Mouse (Mus musculus): ENCODE data around the gene Ubtd1. TPM values are rescaled to one million over a fixed set of nuclear protein-coding genes. Genes with fewer than 3 reads are reported as not detected.

Gene Ubtd1
- polyA plus RNA-seq, 1 experiment = 10.8 TPM

DNA sequence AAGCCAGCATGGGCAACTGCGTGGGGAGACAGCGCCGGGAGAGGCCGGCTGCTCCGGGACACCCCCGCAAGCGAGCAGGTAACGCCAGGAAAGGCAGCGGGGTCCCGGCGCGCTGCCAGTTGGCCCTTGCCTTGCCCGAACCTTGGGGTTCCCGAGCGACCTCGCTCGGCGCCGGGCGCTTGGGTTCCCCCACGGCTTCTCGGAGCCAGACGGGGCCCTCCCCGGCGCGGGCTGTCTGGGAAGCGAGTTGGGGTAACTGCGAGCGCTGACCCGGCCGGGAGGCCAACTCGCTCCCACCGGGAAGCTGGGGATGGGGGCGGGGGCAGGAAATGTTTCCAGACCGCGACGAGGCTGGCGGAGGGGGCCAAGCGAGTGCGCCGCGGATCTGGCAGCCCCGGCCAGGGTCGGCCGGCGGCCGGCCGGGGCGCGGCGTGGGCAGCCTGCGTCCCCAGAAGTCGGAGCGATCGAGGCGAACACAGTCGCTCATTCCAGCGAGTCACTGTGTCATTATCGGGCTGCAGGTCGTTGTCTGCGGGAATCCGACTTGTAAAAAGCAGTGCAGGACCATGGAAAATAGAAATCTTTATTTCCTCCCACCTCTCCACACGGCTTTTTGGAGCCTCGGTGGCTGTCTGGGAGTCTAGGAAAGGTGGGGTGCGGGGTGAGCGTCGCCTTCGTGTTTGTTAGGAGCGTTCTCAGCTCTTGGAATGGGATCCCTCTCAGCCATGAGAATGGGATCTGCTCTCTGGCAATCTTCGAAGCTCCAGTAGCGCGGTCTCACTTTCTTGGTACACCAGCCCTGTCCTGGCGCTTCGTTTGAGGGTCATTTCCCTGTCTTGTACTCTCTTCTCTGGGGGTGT, 598 bp downstream of the Ubtd1 start:
- peak overlapping the region; percentile 92 for H3K4me3 ChIP-seq (ENCODE audit: low read depth, low read length)
- under 1% methylated on average over 74 of the region's 74 CpGs for WGBS
- no peaks in the 10 kb centered on the region for H3K27me3 ChIP-seq (ENCODE audit: control insufficient read depth, insufficient read depth, low read length)
- peak overlapping the region; percentile 65 for H3K27ac ChIP-seq (ENCODE audit: insufficient read depth, low read depth, low read length)
- TF ChIP-seq CTCF (IDR thresholded peaks at IDR 0.05; ENCODE audit: extremely low read depth, insufficient read length, insufficient replicate concordance, low read depth, low read length) = no peak
- TF ChIP-seq POLR2A (IDR thresholded peaks at IDR 0.05; ENCODE audit: low read depth, low read length) = no peak
- no peaks in the 10 kb centered on the region for H3K4me1 ChIP-seq (ENCODE audit: control insufficient read depth, insufficient read depth, insufficient read length, low read length)
- no peaks in the 10 kb centered on the region for H3K36me3 ChIP-seq (ENCODE audit: control insufficient read depth, insufficient read depth, low read length)

DNA sequence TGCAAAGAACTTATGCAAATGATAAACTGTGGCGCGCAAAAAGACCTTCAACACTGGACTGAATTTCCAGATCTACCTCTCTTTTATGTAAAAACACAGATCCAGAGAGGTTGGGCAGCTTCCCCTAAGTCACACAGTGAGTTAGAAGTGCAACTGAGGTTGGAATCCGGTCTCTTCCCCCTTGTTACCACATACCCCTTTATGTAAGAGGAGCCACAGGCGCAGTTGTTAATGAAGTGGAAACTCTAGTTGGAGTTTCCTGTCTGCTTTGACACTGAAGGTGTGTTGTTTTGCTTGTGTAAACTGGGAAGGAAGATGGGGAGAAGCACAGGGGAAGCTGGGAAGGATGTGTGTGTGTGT, 1.2 kb downstream of the Ubtd1 start:
- no peak for TF ChIP-seq CTCF (IDR thresholded peaks at IDR 0.05; ENCODE audit: extremely low read depth, insufficient read length, insufficient replicate concordance, low read depth, low read length)
- no peak for TF ChIP-seq POLR2A (IDR thresholded peaks at IDR 0.05; ENCODE audit: low read depth, low read length)
- Histone ChIP-seq H3K27me3 (ENCODE audit: control insufficient read depth, insufficient read depth, low read length) (no peaks in the 10 kb centered on the region), H3K4me1 (ENCODE audit: control insufficient read depth, insufficient read depth, insufficient read length, low read length) (no peaks in the 10 kb centered on the region), H3K27ac (ENCODE audit: insufficient read depth, low read depth, low read length) (no peak overlapping the region), H3K36me3 (ENCODE audit: control insufficient read depth, insufficient read depth, low read length) (no peaks in the 10 kb centered on the region), H3K4me3 (ENCODE audit: low read depth, low read length) (peak overlapping the region; percentile 92)
- WGBS = 32% methylated on average over 4 of the region's 4 CpGs

DNA sequence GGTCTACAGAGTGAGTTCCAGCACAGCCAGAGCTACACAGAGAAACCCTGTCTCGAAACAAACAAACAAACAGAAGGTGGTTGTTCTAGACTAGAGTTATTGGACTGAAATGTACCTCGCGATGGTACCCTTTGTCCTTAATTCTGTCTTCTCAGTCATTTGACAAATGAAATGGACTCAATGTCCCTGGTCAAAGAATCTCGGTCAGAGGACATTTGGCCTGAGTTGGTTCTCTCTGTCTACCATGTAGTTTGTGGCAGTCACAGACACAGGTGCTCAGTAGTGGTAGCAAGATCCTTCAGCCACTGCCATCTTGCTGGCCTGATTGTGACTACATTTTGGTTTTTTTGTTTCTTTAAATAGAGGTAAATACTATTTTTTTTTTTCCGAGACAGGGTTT, 4.4 kb downstream of the Ubtd1 start:
- TF ChIP-seq CTCF (IDR thresholded peaks at IDR 0.05; ENCODE audit: extremely low read depth, insufficient read length, insufficient replicate concordance, low read depth, low read length) (no peak), POLR2A (IDR thresholded peaks at IDR 0.05; ENCODE audit: low read depth, low read length) (no peak)

DNA sequence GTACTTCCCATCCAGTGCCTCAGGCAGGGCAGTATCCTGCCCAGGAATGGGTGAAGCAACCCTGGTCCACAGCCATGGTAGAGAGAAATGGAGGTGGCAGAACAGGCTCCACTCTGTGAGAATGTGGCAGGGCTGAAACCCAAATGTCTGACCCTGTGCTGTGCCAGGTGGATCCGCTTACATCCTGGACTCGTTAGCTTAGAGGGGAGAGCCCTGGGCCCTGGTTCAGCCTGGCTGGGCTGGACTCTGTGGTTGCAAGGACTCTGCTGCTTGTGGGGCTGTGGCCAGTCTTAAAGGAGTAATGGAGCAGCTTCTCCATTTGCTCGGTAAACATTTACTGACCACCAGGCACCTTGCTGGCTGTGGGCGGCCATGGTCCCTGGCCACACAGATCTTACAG, 5.6 kb downstream of the Ubtd1 start:
- H3K27ac ChIP-seq (ENCODE audit: insufficient read depth, low read depth, low read length) = no peak overlapping the region
- TF ChIP-seq POLR2A (IDR thresholded peaks at IDR 0.05; ENCODE audit: low read depth, low read length) (no peak), CTCF (IDR thresholded peaks at IDR 0.05; ENCODE audit: extremely low read depth, insufficient read length, insufficient replicate concordance, low read depth, low read length) (no peak)
- 85% methylated on average over 4 of the region's 4 CpGs for WGBS
- peaks cover 2% of the 10 kb centered on the region; the same call in 1 of the 2 replicates for H3K4me1 ChIP-seq (ENCODE audit: control insufficient read depth, insufficient read depth, insufficient read length, low read length)
- H3K27me3 ChIP-seq (ENCODE audit: control insufficient read depth, insufficient read depth, low read length) = no peaks in the 10 kb centered on the region
- H3K4me3 ChIP-seq (ENCODE audit: low read depth, low read length) = no peak overlapping the region
- H3K36me3 ChIP-seq (ENCODE audit: control insufficient read depth, insufficient read depth, low read length) = no peaks in the 10 kb centered on the region

More for the DNA sequence above, 4.4 kb downstream of the Ubtd1 start:
- 96% methylated on average over 5 of the region's 5 CpGs for WGBS
- H3K27me3 ChIP-seq (ENCODE audit: control insufficient read depth, insufficient read depth, low read length) = no peaks in the 10 kb centered on the region
- H3K27ac ChIP-seq (ENCODE audit: insufficient read depth, low read depth, low read length) = no peak overlapping the region
- H3K4me1 ChIP-seq (ENCODE audit: control insufficient read depth, insufficient read depth, insufficient read length, low read length) = no peaks in the 10 kb centered on the region
- H3K36me3 ChIP-seq (ENCODE audit: control insufficient read depth, insufficient read depth, low read length) = no peaks in the 10 kb centered on the region
- H3K4me3 ChIP-seq (ENCODE audit: low read depth, low read length) = no peak overlapping the region

DNA sequence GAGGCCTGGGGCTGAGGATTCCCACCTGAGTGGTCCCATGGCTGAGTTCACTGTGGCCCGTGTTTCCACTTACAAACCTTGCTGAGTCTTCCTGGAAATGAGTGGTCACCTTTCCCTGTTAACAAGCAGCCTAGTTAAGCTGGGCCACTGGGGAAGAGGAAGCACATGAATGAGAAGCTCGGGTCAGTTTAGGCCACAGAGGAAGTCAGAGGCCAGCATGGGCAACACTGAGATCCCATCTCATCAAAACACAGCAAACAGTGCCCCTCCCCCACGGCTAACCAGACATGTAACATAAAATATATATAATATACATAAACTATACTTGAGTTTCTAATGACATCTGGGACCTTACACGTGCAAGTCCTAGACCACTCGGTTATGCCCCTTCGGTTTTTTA, 8.2 kb downstream of the Ubtd1 start:
- no peaks in the 10 kb centered on the region for H3K27me3 ChIP-seq (ENCODE audit: control insufficient read depth, insufficient read depth, low read length)
- TF ChIP-seq CTCF (IDR thresholded peaks at IDR 0.05; ENCODE audit: extremely low read depth, insufficient read length, insufficient replicate concordance, low read depth, low read length) = no peak
- H3K4me1 ChIP-seq (ENCODE audit: control insufficient read depth, insufficient read depth, insufficient read length, low read length) = peaks cover 5% of the 10 kb centered on the region; the same call in 1 of the 2 replicates
- no peak overlapping the region for H3K4me3 ChIP-seq (ENCODE audit: low read depth, low read length)
- no peak overlapping the region for H3K27ac ChIP-seq (ENCODE audit: insufficient read depth, low read depth, low read length)
- no peaks in the 10 kb centered on the region for H3K36me3 ChIP-seq (ENCODE audit: control insufficient read depth, insufficient read depth, low read length)
- 73% methylated on average over 6 of the region's 6 CpGs for WGBS

DNA sequence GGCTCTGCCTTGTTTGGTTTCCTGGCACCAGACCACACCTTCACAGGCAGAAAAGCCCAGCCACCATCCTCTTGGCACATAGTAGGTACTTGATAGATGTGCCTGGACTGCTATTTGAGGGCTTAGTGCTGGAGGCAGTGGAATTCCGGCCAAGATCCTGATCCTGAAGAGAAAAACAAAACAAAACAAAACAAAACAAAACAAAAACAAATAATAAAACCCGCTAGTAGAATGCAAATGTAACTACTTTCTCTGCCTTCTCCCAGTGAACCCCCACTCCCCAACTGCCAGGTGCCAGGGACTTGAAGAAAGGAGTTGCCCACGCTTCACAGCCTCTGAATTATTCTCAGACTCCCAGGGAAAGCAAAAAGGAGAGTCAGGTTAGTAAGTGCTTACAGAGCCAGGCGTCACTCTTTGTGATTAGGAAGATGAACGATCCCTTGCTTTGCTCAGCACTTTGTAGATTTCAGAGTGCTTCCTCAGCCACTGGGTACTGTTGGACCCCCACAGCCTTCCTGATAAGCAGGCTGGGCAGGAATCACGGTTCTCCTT, 10.4 kb downstream of the Ubtd1 start:
- Histone ChIP-seq H3K36me3 (ENCODE audit: control insufficient read depth, insufficient read depth, low read length) (no peaks in the 10 kb centered on the region), H3K27ac (ENCODE audit: insufficient read depth, low read depth, low read length) (no peak overlapping the region), H3K4me3 (ENCODE audit: low read depth, low read length) (no peak overlapping the region), H3K27me3 (ENCODE audit: control insufficient read depth, insufficient read depth, low read length) (no peaks in the 10 kb centered on the region), H3K4me1 (ENCODE audit: control insufficient read depth, insufficient read depth, insufficient read length, low read length) (peaks cover 5% of the 10 kb centered on the region; the same call in 1 of the 2 replicates)
- WGBS = 71% methylated on average over 6 of the region's 6 CpGs
- TF ChIP-seq POLR2A (IDR thresholded peaks at IDR 0.05; ENCODE audit: low read depth, low read length) (no peak), CTCF (IDR thresholded peaks at IDR 0.05; ENCODE audit: extremely low read depth, insufficient read length, insufficient replicate concordance, low read depth, low read length) (no peak)

DNA sequence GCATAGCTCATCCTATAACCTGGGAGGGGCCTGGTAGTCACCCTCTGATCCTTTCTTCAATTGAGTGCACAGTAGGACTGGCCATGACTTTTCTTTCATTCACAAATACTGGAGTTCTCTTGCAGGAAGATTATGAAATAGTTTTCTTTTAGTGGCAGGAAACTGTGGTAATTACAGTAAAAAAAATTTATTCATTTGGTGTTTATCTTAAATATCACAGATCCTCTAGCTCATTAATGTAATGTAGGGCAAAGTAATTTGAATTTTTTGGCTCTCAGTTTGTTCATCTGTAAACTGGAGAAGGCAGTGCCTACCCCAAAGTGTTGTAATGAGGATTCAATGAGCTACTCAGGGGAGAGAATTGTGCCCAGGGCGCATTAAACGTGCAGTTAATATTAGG, 11.4 kb downstream of the Ubtd1 start:
- TF ChIP-seq POLR2A (IDR thresholded peaks at IDR 0.05; ENCODE audit: low read depth, low read length) (no peak), CTCF (IDR thresholded peaks at IDR 0.05; ENCODE audit: extremely low read depth, insufficient read length, insufficient replicate concordance, low read depth, low read length) (no peak)
- Histone ChIP-seq H3K27me3 (ENCODE audit: control insufficient read depth, insufficient read depth, low read length) (no peaks in the 10 kb centered on the region), H3K36me3 (ENCODE audit: control insufficient read depth, insufficient read depth, low read length) (no peaks in the 10 kb centered on the region), H3K4me1 (ENCODE audit: control insufficient read depth, insufficient read depth, insufficient read length, low read length) (peaks cover 5% of the 10 kb centered on the region; the same call in 1 of the 2 replicates), H3K4me3 (ENCODE audit: low read depth, low read length) (no peak overlapping the region), H3K27ac (ENCODE audit: insufficient read depth, low read depth, low read length) (no peak overlapping the region)
- WGBS = 38% methylated on average over 2 of the region's 2 CpGs

All from small intestine, adult 2 months (tissue).